Mouse (Mus musculus) heart, postnatal 0 days (tissue): ENCODE data around the gene Cep131. TPM values are rescaled to one million over a fixed set of nuclear protein-coding genes. Genes with fewer than 3 reads are reported as not detected.

Experiments used
- ATAC-seq: fragments of 200-750 bp; cut with Nextera tagmentation; 2 replicates; pipeline ENCODE4 v1.8.0; 2017; ENCODE audit warnings: low read depth, moderate number of reproducible peaks, moderate library complexity; ENCODE audit not compliant: insufficient read depth
- DNase-seq: peaks from one replicate; pipeline ENCODE4 v3.0.0-alpha.2; 2016; ENCODE audit warnings: low spot score
- H3K27ac ChIP-seq: fragments of 300-500 bp; sonication (generic); 2 replicates; pipeline ENCODE4 v1.5.1; 2014; ENCODE audit warnings: low read depth, mild to moderate bottlenecking
- H3K27me3 ChIP-seq: fragments of 300-500 bp; sonication (generic); 2 replicates; pipeline ENCODE4 v1.6.1; 2014; ENCODE audit warnings: low read length, mixed read lengths; ENCODE audit not compliant: control insufficient read depth, insufficient read depth
- H3K36me3 ChIP-seq: fragments of 300-500 bp; sonication (generic); replicated peaks from 2 replicates; pipeline ENCODE4 v1.6.1; 2014; ENCODE audit warnings: low read length, mixed read lengths; ENCODE audit not compliant: control insufficient read depth, insufficient read depth
- H3K4me1 ChIP-seq: fragments of 300-500 bp; sonication (generic); 2 replicates; pipeline ENCODE4 v1.6.1; 2014; ENCODE audit warnings: antibody characterized with exemption; ENCODE audit not compliant: control insufficient read depth, insufficient read depth
- H3K4me2 ChIP-seq: fragments of 300-500 bp; sonication (generic); 2 replicates; pipeline ENCODE4 v1.6.1; 2014; ENCODE audit warnings: low read depth, mild to moderate bottlenecking, low read length, moderate library complexity
- H3K4me3 ChIP-seq: fragments of 300-500 bp; sonication (generic); 2 replicates; pipeline ENCODE4 v1.5.1; 2014; ENCODE audit warnings: low read depth, low read length
- H3K9ac ChIP-seq: fragments of 300-500 bp; sonication (generic); replicated peaks from 2 replicates; pipeline ENCODE4 v1.6.1; 2014; ENCODE audit warnings: low read depth, low read length, mixed read lengths
- H3K9me3 ChIP-seq: fragments of 300-500 bp; sonication (generic); replicated peaks from 2 replicates; pipeline ENCODE4 v1.6.1; 2016; ENCODE audit warnings: low read length; ENCODE audit not compliant: control insufficient read depth
- CTCF ChIP-seq: IDR thresholded peaks from 2 replicates; pipeline ENCODE4 v1.5.1; 2016; ENCODE audit warnings: antibody characterized with exemption, control low read depth, low read depth
- EP300 ChIP-seq: IDR thresholded peaks from 2 replicates; pipeline ENCODE4 v1.6.1; 2016; ENCODE audit warnings: antibody characterized with exemption, low read depth
- WGBS: fragments of 180-500 bp; shearing (Covaris S2); extraction: QIAGEN DNeasy Blood & Tissue Kit; methylation state at CpG from one replicate; pipeline ENCODE4 v1.1.7; 2014; 5-methylcytosine and 5-hydroxymethylcytosine counted together
- polyA plus RNA-seq: library from polyadenylated mRNA; unstranded; fragments of >200 nt; fragmentation: Nextera tagmentation; extraction: Ambion mirVana; gene quantifications from 2 replicates; pipeline ENCODE4 v1.2.1, GENCODE M21; 2015
- total RNA-seq: library from RNA; depleted of rRNA; stranded (reverse); fragments of >200 nt; gene quantifications from 2 replicates; pipeline ENCODE4 v1.2.3, GENCODE M21; 2014; ENCODE audit warnings: low replicate concordance

The Cep131 gene
- total and polyA plus RNA-seq, 2 experiments from 2014 or later, result 3.8 to 6.8 TPM

DNA sequence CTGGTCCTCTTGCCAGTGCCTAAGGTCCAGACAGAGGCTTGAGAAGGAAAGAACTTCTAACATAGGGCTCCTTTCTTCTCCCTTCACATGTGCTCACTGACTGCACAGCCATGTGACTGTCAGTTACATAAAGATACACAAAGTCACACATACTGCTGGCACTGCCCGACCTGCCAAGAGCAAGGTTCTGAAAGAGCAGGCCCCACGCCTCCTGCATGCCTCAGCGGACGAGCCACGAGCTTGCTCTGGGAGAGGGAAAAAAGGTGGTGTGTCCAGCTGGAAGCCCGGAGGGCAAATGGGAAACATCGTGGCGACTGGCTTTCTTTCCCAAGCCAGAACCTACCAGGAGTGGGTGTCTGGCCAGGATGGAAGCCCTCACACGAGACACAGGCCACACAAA, 21.2 kb upstream of the Cep131 start:
- no peaks in the 10 kb centered on the region for H3K27me3 ChIP-seq
- no peak overlapping the region for H3K27ac ChIP-seq
- no peak overlapping the region for H3K9ac ChIP-seq
- no peak for TF ChIP-seq EP300
- TF ChIP-seq CTCF, result no peak
- 76% methylated on average over 9 of the region's 9 CpGs for WGBS
- H3K9me3 ChIP-seq, result no peaks in the 10 kb centered on the region
- H3K36me3 ChIP-seq, result peaks cover 52% of the 10 kb centered on the region
- no peak overlapping the region for H3K4me2 ChIP-seq
- peaks cover 4% of the 10 kb centered on the region for H3K4me1 ChIP-seq
- H3K4me3 ChIP-seq, result no peak overlapping the region
- no peak for DNase-seq
- no peak for ATAC-seq

DNA sequence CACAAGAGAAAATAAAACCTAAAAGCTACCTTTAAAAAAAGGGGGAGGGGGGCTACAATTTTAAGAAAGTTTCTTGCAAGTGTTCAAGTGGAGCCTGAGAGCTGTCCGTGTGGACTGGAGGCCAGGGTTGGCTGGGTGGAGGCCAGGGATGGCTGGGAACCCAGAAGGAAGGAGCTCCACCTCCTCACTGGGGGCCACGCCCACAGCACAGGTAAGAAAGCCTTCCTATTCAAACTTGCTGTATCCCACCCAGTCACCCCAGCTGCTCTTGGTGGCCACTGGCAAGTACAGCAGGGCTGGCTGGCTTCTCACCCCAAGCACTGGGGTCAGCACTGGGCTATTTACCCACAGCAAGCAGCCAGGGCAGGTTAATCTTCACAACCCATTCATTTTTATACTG, 20.4 kb upstream of the Cep131 start:
- Histone ChIP-seq H3K9ac (no peak overlapping the region), H3K9me3 (no peaks in the 10 kb centered on the region), H3K36me3 (peaks cover 49% of the 10 kb centered on the region), H3K4me2 (no peak overlapping the region), H3K27ac (no peak overlapping the region), H3K4me1 (no peaks in the 10 kb centered on the region), H3K27me3 (no peaks in the 10 kb centered on the region), H3K4me3 (no peak overlapping the region)
- 89% methylated on average over 2 of the region's 2 CpGs for WGBS
- TF ChIP-seq EP300 (no peak), CTCF (no peak)
- DNase-seq (no peak), ATAC-seq (no peak)

DNA sequence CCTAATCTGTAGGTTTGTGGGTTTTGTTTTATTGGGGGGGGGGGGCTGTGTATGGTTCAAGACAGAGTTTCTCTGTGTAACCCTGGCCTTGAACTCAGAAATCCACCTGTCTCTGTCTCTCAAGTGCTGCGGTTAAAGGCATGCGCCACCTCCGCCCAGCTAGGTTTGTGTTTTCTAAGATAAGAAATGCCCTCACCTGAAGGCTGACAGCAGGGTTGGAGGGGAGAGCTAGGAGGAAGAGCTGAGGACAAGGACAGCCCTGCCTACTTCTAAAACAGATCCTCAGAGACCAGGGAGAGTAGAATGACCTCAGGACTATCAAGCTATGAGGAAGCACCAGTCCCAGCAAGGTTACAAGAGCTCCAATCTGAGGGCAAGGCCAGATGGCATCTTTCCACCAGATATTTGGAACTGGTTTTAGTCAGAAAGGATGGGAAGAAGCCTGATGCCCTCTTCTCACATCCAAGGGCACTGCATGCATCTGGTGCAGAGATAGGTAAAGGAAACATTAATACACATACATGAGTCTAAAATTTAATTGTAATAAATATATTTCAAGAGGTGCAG, 16.9 kb upstream of the Cep131 start:
- Histone ChIP-seq H3K4me2 (no peak overlapping the region), H3K9me3 (no peaks in the 10 kb centered on the region), H3K27me3 (no peaks in the 10 kb centered on the region), H3K4me1 (peaks cover 5% of the 10 kb centered on the region), H3K4me3 (no peak overlapping the region), H3K9ac (no peak overlapping the region), H3K27ac (no peak overlapping the region), H3K36me3 (peaks cover 35% of the 10 kb centered on the region)
- no peak for DNase-seq
- WGBS, result 79% methylated on average over 3 of the region's 3 CpGs
- TF ChIP-seq CTCF (no peak), EP300 (no peak)
- no peak for ATAC-seq

DNA sequence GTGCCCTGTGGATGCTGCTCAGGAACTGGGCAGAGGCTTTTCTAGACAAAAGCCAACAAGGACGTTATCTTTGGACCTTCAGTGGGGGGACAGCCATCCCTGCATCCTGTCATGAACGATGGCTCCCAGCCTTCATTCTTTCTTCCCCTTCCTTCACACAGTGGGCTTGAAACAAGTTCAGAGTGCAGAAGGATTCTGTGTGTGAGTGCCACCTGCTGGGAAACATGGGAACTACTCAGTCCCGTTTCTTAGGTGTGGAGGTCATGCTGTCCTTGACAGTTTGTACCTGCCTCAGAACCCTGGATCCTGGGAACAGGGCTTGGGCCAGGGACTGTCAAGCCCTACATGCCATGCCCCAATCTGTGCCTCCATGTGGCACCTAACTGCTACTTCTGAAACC, 14.4 kb upstream of the Cep131 start:
- Histone ChIP-seq H3K4me1 (peaks cover 13% of the 10 kb centered on the region), H3K4me3 (no peak overlapping the region), H3K4me2 (no peak overlapping the region), H3K9ac (no peak overlapping the region), H3K36me3 (peaks cover 28% of the 10 kb centered on the region), H3K27me3 (no peaks in the 10 kb centered on the region), H3K9me3 (no peaks in the 10 kb centered on the region), H3K27ac (peak overlapping the region; percentile 56)
- ATAC-seq (no peak), DNase-seq (peak; percentile 77)
- 3% methylated on average over 3 of the region's 3 CpGs for WGBS
- peak; percentile 92 for TF ChIP-seq CTCF
- no peak for TF ChIP-seq EP300

DNA sequence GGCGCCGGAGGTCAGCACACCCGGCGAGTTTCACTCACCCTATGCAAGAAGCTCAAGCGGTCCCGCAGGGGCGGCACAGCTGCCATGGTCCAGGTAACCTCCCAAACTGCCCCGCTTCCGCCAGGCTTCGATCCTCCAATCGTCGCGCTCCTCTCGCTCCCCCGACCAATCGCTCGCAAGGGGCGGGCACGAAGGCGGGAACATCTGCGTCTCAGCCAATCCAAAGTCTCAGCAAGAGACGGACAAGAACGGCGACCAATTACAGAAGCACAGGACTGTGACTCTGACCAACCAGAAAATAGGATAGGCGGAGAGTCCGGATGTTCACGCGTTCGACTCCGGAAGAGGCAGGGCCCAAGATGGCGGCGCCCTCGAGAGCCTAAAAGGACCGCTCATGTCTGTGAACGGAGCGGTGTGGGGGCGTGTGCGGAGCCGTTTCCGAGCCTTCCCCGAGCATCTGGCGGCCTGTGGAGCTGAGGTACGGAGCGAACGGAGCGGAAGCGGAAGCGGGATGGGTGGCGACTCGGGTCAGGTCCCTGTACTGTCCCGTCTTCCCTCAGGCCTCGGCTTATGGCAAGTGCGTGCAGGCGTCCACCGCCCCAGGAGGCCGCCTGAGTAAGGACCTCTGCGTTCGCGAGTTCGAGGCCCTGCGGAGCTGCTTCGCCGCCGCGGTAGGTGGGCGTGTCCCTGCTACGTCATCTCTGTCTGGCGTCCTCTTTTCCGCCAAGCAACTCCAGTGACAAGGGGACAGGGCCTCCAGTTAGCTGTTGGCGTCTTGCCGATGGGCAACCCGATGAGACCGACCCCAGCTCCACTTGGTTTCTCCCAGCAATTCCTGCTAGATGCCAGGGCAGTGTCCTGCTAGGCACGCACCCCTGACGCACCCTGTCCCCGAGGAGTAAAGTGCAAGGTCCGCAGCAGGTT, 12.2 kb upstream of the Cep131 start, which contains the start of the genes Tepsin and Ndufaf8:
TSS of gene Tepsin (minus strand) at position 144 of the 924 bp plus-strand sequence.
TSS of gene Ndufaf8 (plus strand) at position 341 of the 924 bp plus-strand sequence.
- H3K27ac ChIP-seq, result peak within 1 kb of the TSS; percentile 92
- peaks cover 13% of the 10 kb centered on the region for H3K4me1 ChIP-seq
- no peaks in the 10 kb centered on the region for H3K27me3 ChIP-seq
- peak; percentile 98 for DNase-seq
- H3K4me2 ChIP-seq, result peak within 1 kb of the TSS; percentile 89
- TF ChIP-seq EP300, result peak; percentile 100
- no peak for TF ChIP-seq CTCF
- peak; percentile 98 for ATAC-seq
- WGBS, result under 1% methylated on average over 77 of the region's 77 CpGs
- peak within 1 kb of the TSS; percentile 79 for H3K4me3 ChIP-seq
- no peaks in the 10 kb centered on the region for H3K9me3 ChIP-seq
- peak within 1 kb of the TSS; percentile 77 for H3K9ac ChIP-seq
- peaks cover 30% of the 10 kb centered on the region for H3K36me3 ChIP-seq
